Mouse (Mus musculus) hindbrain, embryonic 15.5 days (tissue): Measurements from ENCODE around the gene Asl. TPM values are rescaled to one million over a fixed set of nuclear protein-coding genes. Genes with fewer than 3 reads are reported as not detected.

ENCODE experiments used
- ATAC-seq: fragments of 200-750 bp; cut with Nextera tagmentation; 2 replicates; pipeline ENCODE4 v1.8.0; 2017; ENCODE audit warnings: low read depth, moderate number of reproducible peaks, moderate TSS enrichment; ENCODE audit not compliant: low FRiP score
- H3K27ac ChIP-seq: fragments of 300-500 bp; sonication (generic); replicated peaks from 2 replicates; pipeline ENCODE4 v1.5.1; 2015; ENCODE audit warnings: mild to moderate bottlenecking, inconsistent platforms
- H3K27me3 ChIP-seq: fragments of 300-500 bp; sonication (generic); 2 replicates; pipeline ENCODE4 v1.6.1; 2015; ENCODE audit warnings: control low read depth, inconsistent platforms
- H3K36me3 ChIP-seq: fragments of 300-500 bp; sonication (generic); 2 replicates; pipeline ENCODE4 v1.6.1; 2015; ENCODE audit warnings: control low read depth, inconsistent platforms
- H3K4me1 ChIP-seq: fragments of 300-500 bp; sonication (generic); replicated peaks from 2 replicates; pipeline ENCODE4 v1.6.1; 2015; ENCODE audit warnings: control low read depth, inconsistent platforms
- H3K4me2 ChIP-seq: fragments of 300-500 bp; sonication (generic); 2 replicates; pipeline ENCODE4 v1.6.1; 2015; ENCODE audit warnings: moderate library complexity, mild to moderate bottlenecking, inconsistent platforms
- H3K4me3 ChIP-seq: fragments of 300-500 bp; sonication (generic); 2 replicates; pipeline ENCODE4 v1.5.1; 2015; ENCODE audit warnings: mild to moderate bottlenecking, inconsistent platforms
- H3K9ac ChIP-seq: fragments of 300-500 bp; sonication (generic); 2 replicates; pipeline ENCODE4 v1.6.1; 2015; ENCODE audit warnings: inconsistent platforms
- H3K9me3 ChIP-seq: fragments of 300-500 bp; sonication (generic); 2 replicates; pipeline ENCODE4 v1.6.1; 2016; ENCODE audit warnings: control low read depth, inconsistent platforms
- WGBS: fragments of 180-500 bp; shearing (Covaris S2); methylation state at CpG from one replicate; pipeline ENCODE4 v1.1.7; 2015; 5-methylcytosine and 5-hydroxymethylcytosine counted together
- polyA plus RNA-seq: library from polyadenylated mRNA; unstranded; fragments of >200 nt; fragmentation: Nextera tagmentation; extraction: Ambion mirVana; gene quantifications from 2 replicates; pipeline ENCODE4 v1.2.1, GENCODE M21; 2015

The Asl gene
- polyA plus RNA-seq, 1 experiment from 2014 or later = 39.5 TPM

DNA sequence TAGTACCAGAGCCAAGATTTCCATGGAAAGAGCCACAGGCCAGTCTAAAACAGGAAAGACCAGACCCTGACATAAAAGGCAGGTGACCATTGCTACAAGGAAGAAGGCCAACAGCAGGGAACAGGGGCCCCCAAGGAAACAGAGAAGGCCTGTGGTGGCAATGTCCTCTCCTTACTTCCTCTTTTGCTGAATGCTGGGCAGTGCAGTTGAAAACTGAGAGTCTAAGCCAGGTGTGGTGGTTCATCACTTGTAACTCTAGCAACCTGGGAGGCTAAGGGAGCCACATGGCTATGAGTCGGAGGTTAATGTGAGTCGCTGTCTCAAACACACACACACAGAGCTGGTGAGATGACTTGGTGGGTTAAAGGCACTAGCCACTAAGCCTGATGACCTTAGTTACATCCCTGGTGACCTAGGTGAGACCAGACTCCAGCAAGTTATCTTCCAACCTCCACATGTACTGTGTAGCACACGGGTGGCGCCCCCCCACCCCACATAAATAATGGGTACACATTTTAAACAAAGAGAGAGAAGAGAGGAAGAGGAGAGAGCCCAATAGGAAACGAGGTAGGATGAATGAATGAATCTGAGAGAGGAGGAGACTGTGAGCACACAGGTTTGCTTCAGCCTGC, 27.6 kb downstream of the Asl start:
- H3K27ac ChIP-seq = no peak overlapping the region
- peak overlapping the region; percentile 90 for H3K4me2 ChIP-seq
- peak overlapping the region; percentile 72; the same call in 1 of the 2 replicates for H3K9ac ChIP-seq
- peak overlapping the region; percentile 75 for H3K4me3 ChIP-seq
- H3K9me3 ChIP-seq = no peaks in the 10 kb centered on the region
- ATAC-seq = no peak
- H3K27me3 ChIP-seq = no peaks in the 10 kb centered on the region
- H3K36me3 ChIP-seq = no peaks in the 10 kb centered on the region
- peaks cover 13% of the 10 kb centered on the region for H3K4me1 ChIP-seq
- WGBS = 74% methylated on average over 5 of the region's 5 CpGs

DNA sequence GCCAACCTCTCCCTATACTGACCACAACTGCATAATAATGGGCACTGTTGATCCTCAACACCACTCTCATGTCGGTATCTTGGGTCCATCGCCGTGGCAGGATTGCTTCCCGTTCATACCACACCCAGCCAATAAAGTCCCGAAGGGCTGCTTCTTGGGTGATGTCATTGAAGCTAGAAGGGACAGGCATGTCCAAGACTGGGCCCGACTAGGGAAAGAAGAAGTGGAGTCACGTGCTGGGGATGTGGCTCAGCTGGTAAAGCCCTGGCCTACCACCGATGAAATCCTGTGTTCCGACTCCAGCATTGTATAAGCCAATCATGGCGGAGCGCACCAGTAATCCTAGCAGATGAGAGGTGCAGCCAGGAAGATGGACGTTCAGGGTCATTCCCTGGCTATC, 28.3 kb downstream of the Asl start:
- no peak overlapping the region for H3K9ac ChIP-seq
- H3K27ac ChIP-seq = no peak overlapping the region
- no peaks in the 10 kb centered on the region for H3K36me3 ChIP-seq
- H3K4me3 ChIP-seq = no peak overlapping the region
- ATAC-seq = no peak
- H3K9me3 ChIP-seq = no peaks in the 10 kb centered on the region
- no peaks in the 10 kb centered on the region for H3K27me3 ChIP-seq
- peaks cover 13% of the 10 kb centered on the region for H3K4me1 ChIP-seq
- no peak overlapping the region for H3K4me2 ChIP-seq
- WGBS = 92% methylated on average over 12 of the region's 12 CpGs

GRCm38 (mm10) chr5:129999097-129999496, 29.9 kb downstream of the Asl start:
- H3K9ac ChIP-seq = no peak overlapping the region
- peak; percentile 23; the same call in 1 of the 2 replicates for ATAC-seq
- peaks cover 13% of the 10 kb centered on the region for H3K4me1 ChIP-seq
- no peaks in the 10 kb centered on the region for H3K9me3 ChIP-seq
- no peak overlapping the region for H3K4me3 ChIP-seq
- no peaks in the 10 kb centered on the region for H3K36me3 ChIP-seq
- H3K27me3 ChIP-seq = no peaks in the 10 kb centered on the region
- WGBS = 34% methylated on average over 4 of the region's 4 CpGs
- no peak overlapping the region for H3K27ac ChIP-seq
- no peak overlapping the region for H3K4me2 ChIP-seq

DNA sequence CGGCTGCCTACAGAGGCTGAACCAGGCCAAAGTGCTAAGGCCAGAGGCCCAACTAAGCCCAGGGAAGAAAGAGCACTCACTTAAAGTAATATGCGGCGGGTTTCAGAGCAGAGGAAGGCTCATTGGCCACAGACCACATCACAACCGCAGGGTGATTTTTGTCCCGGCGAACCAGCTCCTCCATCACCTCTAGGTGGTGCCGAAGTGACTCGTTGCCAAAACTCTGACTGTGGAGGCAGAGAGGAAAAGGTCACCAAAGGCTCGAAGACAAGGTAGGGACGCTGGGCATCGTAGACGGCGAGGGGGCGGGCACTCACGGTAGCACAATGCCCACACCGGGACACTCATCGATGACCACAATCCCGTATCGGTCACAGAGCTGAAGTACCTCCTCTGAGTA, 31.3 kb downstream of the Asl start:
- WGBS = 69% methylated on average over 19 of the region's 19 CpGs
- Histone ChIP-seq H3K36me3 (no peaks in the 10 kb centered on the region), H3K4me1 (peaks cover 13% of the 10 kb centered on the region), H3K9me3 (no peaks in the 10 kb centered on the region), H3K27ac (no peak overlapping the region), H3K4me2 (no peak overlapping the region), H3K4me3 (no peak overlapping the region), H3K9ac (no peak overlapping the region), H3K27me3 (no peaks in the 10 kb centered on the region)
- no peak for ATAC-seq

- no peaks in the 10 kb centered on the region for H3K4me1 ChIP-seq
- WGBS = 94% methylated on average over 7 of the region's 7 CpGs
These were observed 34.1 kb downstream of the Asl start for GRCm38 (mm10) chr5:129994989-129995388.

GRCm38 (mm10) chr5:129993374-129993773, 35.7 kb downstream of the Asl start:
- no peak overlapping the region for H3K4me3 ChIP-seq
- no peak overlapping the region for H3K4me2 ChIP-seq
- WGBS = 92% methylated on average over 14 of the region's 14 CpGs
- H3K9me3 ChIP-seq = no peaks in the 10 kb centered on the region
- ATAC-seq = no peak
- no peaks in the 10 kb centered on the region for H3K4me1 ChIP-seq
- no peak overlapping the region for H3K27ac ChIP-seq
- H3K9ac ChIP-seq = no peak overlapping the region
- no peaks in the 10 kb centered on the region for H3K27me3 ChIP-seq
- H3K36me3 ChIP-seq = no peaks in the 10 kb centered on the region

More at GRCm38 (mm10) chr5:129994989-129995388, 34.1 kb downstream of the Asl start:
- no peak for ATAC-seq
- Histone ChIP-seq H3K27ac (no peak overlapping the region), H3K4me3 (no peak overlapping the region), H3K36me3 (no peaks in the 10 kb centered on the region), H3K9ac (no peak overlapping the region), H3K9me3 (no peaks in the 10 kb centered on the region), H3K27me3 (no peaks in the 10 kb centered on the region), H3K4me2 (no peak overlapping the region)

- Histone ChIP-seq H3K27me3 (no peaks in the 10 kb centered on the region), H3K4me3 (no peak overlapping the region), H3K36me3 (peaks cover 3% of the 10 kb centered on the region; the same call in 1 of the 2 replicates), H3K9ac (no peak overlapping the region), H3K4me1 (no peaks in the 10 kb centered on the region), H3K27ac (no peak overlapping the region), H3K9me3 (no peaks in the 10 kb centered on the region), H3K4me2 (no peak overlapping the region)
- 94% methylated on average over 5 of the region's 5 CpGs for WGBS
- no peak for ATAC-seq
These were observed 37.1 kb downstream of the Asl start for GRCm38 (mm10) chr5:129991898-129992297.

GRCm38 (mm10) chr5:129989376-129989775, 39.7 kb downstream of the Asl start:
- Histone ChIP-seq H3K9ac (no peak overlapping the region), H3K4me3 (no peak overlapping the region), H3K36me3 (peaks cover 3% of the 10 kb centered on the region; the same call in 1 of the 2 replicates), H3K27me3 (no peaks in the 10 kb centered on the region), H3K4me1 (no peaks in the 10 kb centered on the region), H3K4me2 (no peak overlapping the region), H3K27ac (no peak overlapping the region), H3K9me3 (no peaks in the 10 kb centered on the region)
- WGBS = 81% methylated on average over 13 of the region's 13 CpGs
- ATAC-seq = no peak

DNA sequence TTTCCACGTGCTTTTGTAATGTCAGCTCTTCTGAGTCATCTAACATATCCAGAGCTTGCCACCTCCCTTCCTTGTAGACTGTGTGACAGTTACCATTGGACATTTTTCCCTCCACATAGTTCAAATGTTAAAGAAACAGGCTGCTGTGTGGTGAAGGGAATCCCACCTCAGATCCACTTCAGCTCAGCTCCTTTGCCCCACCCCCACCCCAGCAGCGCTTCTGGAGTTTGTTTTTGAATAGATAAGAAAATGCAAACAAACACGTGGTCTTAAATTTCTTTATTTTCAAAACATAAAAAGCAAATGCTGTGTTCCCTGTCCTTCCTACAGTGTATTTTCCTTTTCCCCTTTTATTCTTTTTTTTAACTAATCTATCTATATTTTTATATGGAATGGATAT, 48.8 kb downstream of the Asl start:
- no peak overlapping the region for H3K4me3 ChIP-seq
- no peak overlapping the region for H3K9ac ChIP-seq
- 80% methylated on average over 3 of the region's 3 CpGs for WGBS
- H3K27ac ChIP-seq = no peak overlapping the region
- 0 out of 2 replicates have a peak, but pooled peaks cover 4% of the 10 kb centered on the region for H3K36me3 ChIP-seq
- H3K4me1 ChIP-seq = no peaks in the 10 kb centered on the region
- H3K9me3 ChIP-seq = no peaks in the 10 kb centered on the region
- no peak for ATAC-seq
- no peak overlapping the region for H3K4me2 ChIP-seq
- H3K27me3 ChIP-seq = no peaks in the 10 kb centered on the region

GRCm38 (mm10) chr5:129978608-129979007, 50.4 kb downstream of the Asl start:
- H3K4me2 ChIP-seq = no peak overlapping the region
- no peaks in the 10 kb centered on the region for H3K9me3 ChIP-seq
- 92% methylated on average over 5 of the region's 5 CpGs for WGBS
- no peak for ATAC-seq
- H3K36me3 ChIP-seq = no peaks in the 10 kb centered on the region
- H3K27me3 ChIP-seq = no peaks in the 10 kb centered on the region
- no peak overlapping the region for H3K9ac ChIP-seq
- H3K27ac ChIP-seq = no peak overlapping the region
- H3K4me3 ChIP-seq = no peak overlapping the region
- no peaks in the 10 kb centered on the region for H3K4me1 ChIP-seq

GRCm38 (mm10) chr5:129977768-129978167, 51.3 kb downstream of the Asl start:
- Histone ChIP-seq H3K27ac (no peak overlapping the region), H3K27me3 (no peaks in the 10 kb centered on the region), H3K9ac (no peak overlapping the region), H3K36me3 (no peaks in the 10 kb centered on the region), H3K4me1 (no peaks in the 10 kb centered on the region), H3K4me3 (no peak overlapping the region), H3K4me2 (no peak overlapping the region), H3K9me3 (no peaks in the 10 kb centered on the region)
- WGBS = 81% methylated on average over 4 of the region's 4 CpGs
- ATAC-seq = no peak

GRCm38 (mm10) chr5:129974866-129975311, 54.2 kb downstream of the Asl start:
- H3K4me3 ChIP-seq = no peak overlapping the region
- no peak overlapping the region for H3K4me2 ChIP-seq
- no peaks in the 10 kb centered on the region for H3K27me3 ChIP-seq
- no peaks in the 10 kb centered on the region for H3K9me3 ChIP-seq
- H3K9ac ChIP-seq = no peak overlapping the region
- H3K36me3 ChIP-seq = 0 out of 2 replicates have a peak, but pooled peaks cover 3% of the 10 kb centered on the region
- no peak for ATAC-seq
- 88% methylated on average over 4 of the region's 4 CpGs for WGBS
- no peak overlapping the region for H3K27ac ChIP-seq
- no peaks in the 10 kb centered on the region for H3K4me1 ChIP-seq

DNA sequence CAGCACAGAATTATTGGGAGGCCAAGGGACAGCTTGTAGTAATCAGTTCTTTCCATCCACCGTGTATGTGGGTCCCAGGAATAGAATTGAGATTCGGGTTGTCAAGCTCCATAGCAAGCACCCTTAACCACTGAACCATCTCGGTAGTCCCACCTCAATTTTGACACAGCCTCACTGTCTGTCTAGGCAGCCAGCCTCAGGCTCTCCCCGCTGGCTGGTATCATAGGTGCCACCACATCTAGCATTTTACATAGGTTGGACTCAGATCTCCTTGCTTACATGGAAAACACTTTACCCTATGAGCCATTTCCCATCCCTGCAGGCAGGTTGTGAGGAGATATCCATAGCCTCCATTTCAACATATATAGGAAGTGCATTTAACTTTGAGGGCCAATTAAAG, 54.7 kb downstream of the Asl start:
- Histone ChIP-seq H3K4me1 (no peaks in the 10 kb centered on the region), H3K27ac (no peak overlapping the region), H3K4me2 (no peak overlapping the region), H3K9me3 (no peaks in the 10 kb centered on the region), H3K9ac (no peak overlapping the region), H3K27me3 (no peaks in the 10 kb centered on the region), H3K4me3 (no peak overlapping the region), H3K36me3 (0 out of 2 replicates have a peak, but pooled peaks cover 3% of the 10 kb centered on the region)
- WGBS = 97% methylated on average over 4 of the region's 4 CpGs
- no peak for ATAC-seq
